Mouse (Mus musculus) limb, embryonic 11.5 days (tissue): ENCODE data around the gene Zc3h7b. TPM values are rescaled to one million over a fixed set of nuclear protein-coding genes. Genes with fewer than 3 reads are reported as not detected.
A peak's percentile ranks its signal among the peaks of the same experiment; 100 is the strongest.
"Not testable (repeated sequence)": the region's sequence is repeated elsewhere in the genome, so short reads cannot be mapped to it uniquely, and the experiment has no call there.

Experiments
- ATAC-seq: fragments of 200-750 bp; cut with Nextera tagmentation; 2 replicates; pipeline ENCODE4 v1.8.0; 2017; ENCODE audit warnings: low read depth; ENCODE audit not compliant: insufficient number of reproducible peaks, low FRiP score, low TSS enrichment
- DNase-seq: peaks from one replicate; pipeline ENCODE4 v3.0.0-alpha.2; 2015; ENCODE audit warnings: low spot score
- H3K27ac ChIP-seq: fragments of 300-500 bp; sonication (generic); replicated peaks from 2 replicates; pipeline ENCODE4 v1.5.1; 2014; ENCODE audit warnings: low read depth, mild to moderate bottlenecking, low read length
- H3K27me3 ChIP-seq: fragments of 300-500 bp; sonication (generic); 2 replicates; pipeline ENCODE4 v1.6.1; 2014; ENCODE audit warnings: mild to moderate bottlenecking, low read length, mixed read lengths; ENCODE audit not compliant: control insufficient read depth, insufficient read depth
- H3K36me3 ChIP-seq: fragments of 300-500 bp; sonication (generic); 2 replicates; pipeline ENCODE4 v1.6.1; 2014; ENCODE audit warnings: mild to moderate bottlenecking, low read length, moderate library complexity, mixed read lengths; ENCODE audit not compliant: control insufficient read depth, insufficient read depth
- H3K4me1 ChIP-seq: fragments of 300-500 bp; sonication (generic); 2 replicates; pipeline ENCODE4 v1.6.1; 2014; ENCODE audit warnings: low read length, mixed read lengths; ENCODE audit not compliant: control insufficient read depth, insufficient read depth
- H3K4me2 ChIP-seq: fragments of 300-500 bp; sonication (generic); 2 replicates; pipeline ENCODE4 v1.6.1; 2014; ENCODE audit warnings: low read depth, mild to moderate bottlenecking, moderate library complexity; ENCODE audit not compliant: severe bottlenecking
- H3K4me3 ChIP-seq: fragments of 300-500 bp; sonication (generic); 2 replicates; pipeline ENCODE4 v1.5.1; 2014; ENCODE audit warnings: low read depth, low read length
- H3K9ac ChIP-seq: fragments of 300-500 bp; sonication (generic); 2 replicates; pipeline ENCODE4 v1.6.1; 2014; ENCODE audit warnings: mild to moderate bottlenecking, low read length
- H3K9me3 ChIP-seq: fragments of 300-500 bp; sonication (generic); 2 replicates; pipeline ENCODE4 v1.6.1; 2016; ENCODE audit warnings: low read length; ENCODE audit not compliant: control insufficient read depth
- WGBS: fragments of 180-500 bp; shearing (Covaris S2); extraction: QIAGEN DNeasy Blood & Tissue Kit; methylation state at CpG from one replicate; pipeline ENCODE4 v1.1.7; 2014; 5-methylcytosine and 5-hydroxymethylcytosine counted together
- polyA plus RNA-seq: library from polyadenylated mRNA; unstranded; fragments of >200 nt; fragmentation: Nextera tagmentation; extraction: Ambion mirVana; gene quantifications from 2 replicates; pipeline ENCODE4 v1.2.1, GENCODE M21; 2014

Zc3h7b gene
- 53.9 and 57.9 TPM in 2 replicates for polyA plus RNA-seq

DNA sequence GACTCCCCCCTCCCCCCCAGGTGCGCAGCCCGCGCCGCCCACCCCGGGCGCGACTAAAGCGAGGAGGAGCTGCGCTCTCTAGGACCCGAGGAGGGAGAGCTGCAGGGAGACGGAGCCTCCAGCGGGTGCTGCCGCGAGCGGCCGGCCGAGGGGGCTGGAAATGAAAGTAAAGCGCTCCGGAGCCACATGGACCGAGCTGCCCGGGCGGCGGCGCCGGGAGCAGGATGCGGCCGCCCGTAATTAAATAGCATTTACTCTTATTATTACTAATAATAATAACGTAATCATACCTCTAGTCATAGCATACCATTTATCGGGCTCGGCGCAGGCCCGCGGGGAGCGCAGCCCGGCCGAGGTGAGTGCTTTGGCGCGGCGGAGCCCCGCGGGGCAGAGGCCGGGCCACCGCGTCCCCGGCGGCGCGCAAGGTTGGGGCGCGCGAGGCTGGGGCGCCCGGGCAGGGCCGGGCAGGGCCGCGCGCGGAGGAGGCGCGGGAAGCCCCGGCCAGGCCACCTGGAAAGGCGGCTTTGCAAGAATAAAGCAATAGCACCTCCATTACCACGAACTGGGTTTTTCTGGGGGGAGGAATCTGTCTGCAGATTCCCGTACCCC is at the start of gene Zc3h7b, which contains the start of gene Rangap1:
Gene Zc3h7b (plus strand): TSS at position 66 of the 609 bp plus-strand sequence.
Gene Rangap1 (minus strand): TSS at position 539 of the 609 bp plus-strand sequence.
- DNase-seq (peak; percentile 86), ATAC-seq (peak; percentile 74)
- H3K9me3 ChIP-seq: no peaks in the 10 kb centered on the region
- no peaks in the 10 kb centered on the region for H3K36me3 ChIP-seq
- peaks cover 8% of the 10 kb centered on the region; the same call in 1 of the 2 replicates for H3K4me1 ChIP-seq
- 0% methylated on average over 64 of the region's 65 CpGs for WGBS
- H3K4me2 ChIP-seq: peak within 1 kb of the TSS; percentile 79
- H3K9ac ChIP-seq: peak within 1 kb of the TSS; percentile 98
- peak within 1 kb of the TSS; percentile 91 for H3K27ac ChIP-seq
- peak within 1 kb of the TSS; percentile 95 for H3K4me3 ChIP-seq
- no peaks in the 10 kb centered on the region for H3K27me3 ChIP-seq

DNA sequence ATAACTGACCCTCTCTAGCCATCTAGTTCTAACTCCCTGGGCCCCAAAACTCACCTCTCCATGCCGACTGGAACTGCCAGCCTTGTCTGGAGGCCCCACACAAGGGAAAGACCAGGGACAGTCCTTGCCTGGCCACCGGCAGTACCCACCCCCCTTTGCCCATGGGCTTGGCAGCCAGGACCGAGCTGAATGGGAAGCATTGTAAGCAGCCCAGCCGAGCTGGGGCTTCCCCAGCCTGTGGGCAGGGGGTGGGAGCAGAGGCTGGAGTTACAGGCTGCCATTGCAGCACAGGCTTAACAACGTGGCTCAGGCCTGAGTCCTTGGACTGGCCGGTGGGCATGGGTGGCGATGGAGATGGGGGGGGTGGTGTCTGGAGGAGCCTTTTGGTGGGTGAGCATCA is 47.7 kb upstream of the Zc3h7b start, which contains the start of gene Chadl:
Gene Chadl (minus strand): TSS at position 113 of the 400 bp plus-strand sequence.
- no peak within 1 kb of the TSS for H3K4me3 ChIP-seq
- DNase-seq (no peak), ATAC-seq (no peak)
- H3K27ac ChIP-seq: no peak within 1 kb of the TSS
- H3K9ac ChIP-seq: peak within 1 kb of the TSS; percentile 7; the same call in 1 of the 2 replicates
- peaks cover 25% of the 10 kb centered on the region for H3K27me3 ChIP-seq
- WGBS: 66% methylated on average over 7 of the region's 7 CpGs
- no peaks in the 10 kb centered on the region for H3K36me3 ChIP-seq
- no peaks in the 10 kb centered on the region for H3K9me3 ChIP-seq
- H3K4me2 ChIP-seq: peak within 1 kb of the TSS; percentile 17
- H3K4me1 ChIP-seq: peaks cover 5% of the 10 kb centered on the region; the same call in 1 of the 2 replicates

DNA sequence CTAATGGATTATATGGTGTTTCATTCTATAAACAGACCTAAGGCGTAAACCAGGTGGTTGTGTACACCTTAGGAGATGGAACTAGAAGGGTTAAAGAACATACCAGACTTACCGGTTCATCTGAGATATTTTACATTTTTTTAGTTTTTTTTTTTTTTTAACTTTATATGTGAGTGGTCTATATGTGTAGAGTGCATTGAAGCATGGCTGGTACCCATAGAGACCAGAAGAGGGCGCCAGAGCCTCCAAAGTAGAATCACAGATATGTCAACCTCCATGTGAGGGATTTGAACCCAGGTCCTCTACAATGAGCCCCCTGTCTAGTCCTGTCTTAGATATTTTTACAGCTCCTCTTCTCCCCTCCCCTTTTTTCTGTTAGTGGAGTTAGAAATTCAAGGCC is 47.0 kb upstream of the Zc3h7b start:
- H3K4me3 ChIP-seq: no peak overlapping the region
- H3K36me3 ChIP-seq: peaks cover 2% of the 10 kb centered on the region; the same call in 1 of the 2 replicates
- peaks cover 19% of the 10 kb centered on the region for H3K27me3 ChIP-seq
- H3K4me1 ChIP-seq: peaks cover 5% of the 10 kb centered on the region; the same call in 1 of the 2 replicates
- no peak overlapping the region for H3K9ac ChIP-seq
- DNase-seq (no peak), ATAC-seq (no peak)
- no peaks in the 10 kb centered on the region for H3K9me3 ChIP-seq
- no peak overlapping the region for H3K4me2 ChIP-seq
- no peak overlapping the region for H3K27ac ChIP-seq
- 49% methylated on average over 3 of the region's 3 CpGs for WGBS

DNA sequence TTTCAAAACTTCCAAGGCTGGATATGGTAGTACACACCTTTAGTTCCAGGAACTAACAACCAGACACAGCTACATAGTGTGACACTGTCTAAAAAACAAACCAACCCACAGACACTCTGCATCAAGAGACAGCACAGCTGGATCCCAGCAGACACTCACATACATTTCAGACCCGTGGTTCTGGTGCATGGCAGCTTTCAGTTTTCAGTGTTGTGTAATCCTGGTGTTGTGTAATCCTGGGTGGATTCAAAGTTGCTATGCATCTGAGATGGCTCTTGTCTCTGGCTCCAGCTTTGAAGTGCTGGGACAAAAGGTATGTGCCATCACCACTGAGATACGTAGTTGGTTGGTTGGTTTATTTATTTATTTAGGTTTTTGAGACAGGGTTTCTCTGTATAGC is 46.3 kb upstream of the Zc3h7b start:
- peaks cover 12% of the 10 kb centered on the region for H3K27me3 ChIP-seq
- ATAC-seq: no peak
- no peak overlapping the region for H3K4me3 ChIP-seq
- H3K9me3 ChIP-seq: no peaks in the 10 kb centered on the region
- no peak for DNase-seq
- 85% methylated on average over 2 of the region's 2 CpGs for WGBS
- H3K36me3 ChIP-seq: peaks cover 6% of the 10 kb centered on the region; the same call in 1 of the 2 replicates
- no peak overlapping the region for H3K27ac ChIP-seq
- peaks cover 5% of the 10 kb centered on the region; the same call in 1 of the 2 replicates for H3K4me1 ChIP-seq
- no peak overlapping the region for H3K4me2 ChIP-seq
- no peak overlapping the region for H3K9ac ChIP-seq

DNA sequence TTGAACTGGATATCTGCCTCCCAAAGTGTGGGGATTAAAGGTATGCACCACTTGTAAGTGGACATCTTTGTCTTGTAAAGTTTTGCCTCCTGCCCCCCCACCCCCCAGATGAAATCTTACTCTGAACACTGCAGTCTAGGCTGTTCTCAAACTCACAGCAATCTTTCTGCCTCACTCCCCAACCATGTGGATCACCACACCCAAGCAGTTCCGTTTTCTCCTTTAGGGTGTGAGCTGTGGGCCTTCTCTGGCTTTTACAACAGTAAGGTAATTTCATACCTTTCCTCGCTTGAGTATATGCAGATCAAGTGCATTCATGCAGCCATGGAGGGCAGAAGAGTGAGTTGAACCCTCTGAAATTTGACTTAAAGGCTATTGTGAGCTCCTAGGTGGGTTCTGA is 44.7 kb upstream of the Zc3h7b start:
- H3K4me1 ChIP-seq: no peaks in the 10 kb centered on the region
- H3K4me3 ChIP-seq: no peak overlapping the region
- WGBS: 70% methylated on average over 2 of the region's 2 CpGs
- no peak overlapping the region for H3K9ac ChIP-seq
- DNase-seq (no peak), ATAC-seq (no peak)
- H3K9me3 ChIP-seq: no peaks in the 10 kb centered on the region
- H3K4me2 ChIP-seq: no peak overlapping the region
- H3K27me3 ChIP-seq: peaks cover 2% of the 10 kb centered on the region; the same call in 1 of the 2 replicates
- H3K36me3 ChIP-seq: peaks cover 11% of the 10 kb centered on the region
- no peak overlapping the region for H3K27ac ChIP-seq

DNA sequence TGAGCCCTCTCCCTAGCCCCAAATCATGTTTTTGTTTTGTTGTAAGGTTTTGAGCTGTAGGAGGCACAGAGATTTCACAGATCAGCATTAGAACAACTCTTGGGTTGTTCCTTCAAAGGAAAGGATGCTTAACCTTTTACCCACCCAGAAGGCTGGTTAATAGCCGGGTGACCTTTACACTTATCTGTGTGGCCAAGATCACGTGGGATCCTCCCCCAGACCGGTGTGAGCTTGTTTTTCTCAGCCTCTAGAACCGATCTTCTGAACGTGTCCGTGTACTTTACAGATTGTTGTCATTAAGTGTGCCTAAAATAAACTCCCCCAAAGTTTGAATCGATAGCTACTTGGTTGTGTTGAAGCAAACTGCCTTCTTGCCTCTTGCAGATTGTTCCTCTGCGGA is 44.3 kb upstream of the Zc3h7b start:
- no peaks in the 10 kb centered on the region for H3K9me3 ChIP-seq
- H3K9ac ChIP-seq: no peak overlapping the region
- H3K27ac ChIP-seq: no peak overlapping the region
- DNase-seq: no peak
- no peak for ATAC-seq
- no peaks in the 10 kb centered on the region for H3K4me1 ChIP-seq
- H3K4me2 ChIP-seq: no peak overlapping the region
- H3K27me3 ChIP-seq: 0 out of 2 replicates have a peak, but pooled peaks cover 2% of the 10 kb centered on the region
- peaks cover 15% of the 10 kb centered on the region for H3K36me3 ChIP-seq
- no peak overlapping the region for H3K4me3 ChIP-seq
- WGBS: 79% methylated on average over 8 of the region's 8 CpGs

DNA sequence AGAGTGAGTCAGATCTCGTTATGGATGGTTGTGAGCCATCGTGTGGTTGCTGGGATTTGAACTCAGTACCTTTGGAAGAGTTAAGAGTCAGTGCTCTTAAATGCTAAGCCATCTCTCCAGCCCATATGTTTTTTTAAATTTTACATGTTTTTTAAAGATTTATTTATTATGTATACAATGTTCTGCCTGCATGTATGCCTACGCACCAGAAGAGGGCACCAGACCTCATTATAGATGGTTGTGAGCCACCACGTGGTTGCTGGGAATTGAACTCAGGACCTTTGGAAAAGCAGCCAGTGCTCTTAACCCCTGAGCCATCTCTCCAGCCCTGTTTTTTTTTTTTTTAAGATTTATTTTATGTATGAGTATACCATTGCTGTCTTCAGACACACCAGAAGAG is 43.5 kb upstream of the Zc3h7b start:
- 76% methylated on average over 4 of the region's 4 CpGs for WGBS
- not testable (repeated sequence) for H3K9me3 ChIP-seq, H3K27ac ChIP-seq, ATAC-seq, H3K4me1 ChIP-seq, H3K4me2 ChIP-seq, H3K27me3 ChIP-seq, H3K9ac ChIP-seq, H3K4me3 ChIP-seq, DNase-seq
- H3K36me3 ChIP-seq: peaks cover 21% of the 10 kb centered on the region

DNA sequence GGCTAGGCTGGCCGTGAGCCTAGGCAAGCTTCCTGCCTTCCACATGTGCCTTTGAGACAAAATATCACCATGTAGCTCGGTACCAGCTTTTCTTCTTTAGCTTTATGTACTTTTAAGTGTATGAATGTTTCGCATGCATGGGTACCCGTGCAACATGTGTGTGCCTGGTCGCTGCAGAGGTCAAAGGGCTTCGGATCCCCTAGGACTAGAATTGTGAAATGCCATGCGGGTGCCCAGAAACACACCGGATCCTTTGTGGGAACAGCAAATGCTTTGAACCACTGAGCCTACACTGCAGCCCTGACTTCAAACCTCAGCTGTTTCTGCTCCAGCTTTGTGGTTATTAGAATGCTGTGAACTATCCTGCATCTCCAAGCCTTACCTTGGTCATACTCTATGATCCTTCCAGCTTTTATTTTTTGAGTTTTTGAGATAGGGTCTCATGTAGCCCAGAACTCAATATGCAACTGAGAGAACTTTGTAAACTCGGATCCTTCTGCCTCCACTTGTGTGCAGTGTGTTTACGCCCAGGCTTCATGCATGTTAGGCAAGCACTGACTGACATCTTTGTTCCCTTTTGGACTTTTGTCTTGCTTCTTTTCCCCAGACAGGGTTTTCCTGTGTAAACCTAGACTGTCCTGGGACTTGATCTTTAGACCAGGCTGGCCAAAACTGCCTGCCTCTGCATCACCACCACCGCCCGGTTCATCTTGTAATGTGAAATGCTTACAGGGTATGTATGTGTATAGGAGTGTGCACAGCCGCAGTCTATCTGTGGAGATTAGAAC is 42.4 kb upstream of the Zc3h7b start:
- WGBS: 91% methylated on average over 13 of the region's 13 CpGs
- H3K27me3 ChIP-seq: no peaks in the 10 kb centered on the region
- no peak for ATAC-seq
- H3K9me3 ChIP-seq: no peaks in the 10 kb centered on the region
- H3K4me1 ChIP-seq: no peaks in the 10 kb centered on the region
- peaks cover 22% of the 10 kb centered on the region for H3K36me3 ChIP-seq
- no peak overlapping the region for H3K4me3 ChIP-seq
- no peak overlapping the region for H3K9ac ChIP-seq
- H3K27ac ChIP-seq: no peak overlapping the region
- DNase-seq: no peak
- no peak overlapping the region for H3K4me2 ChIP-seq
